Mouse (Mus musculus) thymus, adult 2 months (tissue): ENCODE measurements around the gene Mark3.

Experiments used
- CTCF ChIP-seq: fragments of 200-500 bp; IDR thresholded peaks from 2 replicates; pipeline ENCODE4 v1.5.1; 2012; ENCODE audit warnings: mild to moderate bottlenecking, control low read depth, low read length, moderate library complexity, borderline replicate concordance; ENCODE audit not compliant: control insufficient read depth, poor library complexity, insufficient read depth; ENCODE audit errors: extremely low read depth
- POLR2A ChIP-seq: fragments of 200-500 bp; IDR thresholded peaks from 2 replicates; pipeline ENCODE4 v1.6.1; 2012; ENCODE audit warnings: mild to moderate bottlenecking, low read length, control low read depth, moderate library complexity; ENCODE audit not compliant: control insufficient read depth, poor library complexity, insufficient read depth; ENCODE audit errors: extremely low read depth

DNA sequence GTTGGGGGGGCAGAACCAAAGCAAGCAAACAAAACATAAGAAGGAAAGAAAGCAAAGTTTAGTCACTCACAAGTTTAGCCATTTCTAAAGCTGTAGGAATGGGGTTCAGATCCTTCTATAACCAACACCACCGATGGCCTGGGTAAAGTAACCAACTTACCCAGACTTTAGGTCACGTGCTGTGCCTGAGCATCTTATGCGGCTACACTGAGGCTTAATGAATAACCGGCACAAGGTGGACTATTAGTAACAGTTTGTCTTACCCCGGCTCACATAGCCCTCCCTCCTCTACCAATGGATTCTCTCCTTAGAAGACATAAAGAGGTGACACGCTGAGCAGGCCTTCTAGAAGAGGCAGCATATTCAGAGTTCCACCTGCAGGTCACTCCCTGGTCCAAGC is 1.0 kb upstream of the Mark3 start:
- TF ChIP-seq CTCF (no peak), POLR2A (no peak)
